Mouse (Mus musculus): ENCODE results near the gene Tpx2. TPM values are rescaled to one million over a fixed set of nuclear protein-coding genes. Genes with fewer than 3 reads are reported as not detected.

The Tpx2 gene
- polyA plus RNA-seq, 1 experiment: 183 TPM

DNA sequence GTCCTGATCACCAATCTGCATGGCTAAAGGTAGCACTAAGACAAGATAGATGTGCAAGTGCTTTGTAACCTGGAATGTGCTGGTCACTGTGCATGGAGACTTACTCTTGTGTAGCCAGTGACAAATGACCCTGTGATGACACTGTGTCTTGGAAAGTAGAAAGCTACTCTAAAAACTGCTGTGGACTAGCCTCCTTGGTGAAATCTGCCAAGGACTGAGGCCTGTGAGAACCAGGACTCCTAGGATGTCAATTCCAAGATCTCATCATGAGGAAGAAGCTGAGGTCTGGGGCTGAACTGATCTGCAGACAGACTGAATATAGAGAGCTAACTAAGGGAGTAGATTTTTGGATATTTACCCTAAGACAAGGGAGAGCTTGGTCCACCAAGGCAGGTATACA lies 26.2 kb upstream of the Tpx2 start:
- H3K4me1 ChIP-seq (ENCODE audit: control insufficient read depth, insufficient read depth, low read length): peaks cover 15% of the 10 kb centered on the region
- no peaks in the 10 kb centered on the region for H3K27me3 ChIP-seq (ENCODE audit: control insufficient read depth, insufficient read depth, low read length, poor library complexity, severe bottlenecking)
- peaks cover 2% of the 10 kb centered on the region for H3K36me3 ChIP-seq (ENCODE audit: control insufficient read depth, insufficient read depth, low read length, poor library complexity, severe bottlenecking)
- peak overlapping the region; percentile 95 for H3K27ac ChIP-seq (ENCODE audit: insufficient read depth, low read length)
- H3K4me3 ChIP-seq (ENCODE audit: low read depth, low read length): no peak overlapping the region
- no peak for TF ChIP-seq EP300 (IDR thresholded peaks at IDR 0.05; ENCODE audit: insufficient read depth, low read depth, low read length)
- TF ChIP-seq POLR2A (IDR thresholded peaks at IDR 0.05; ENCODE audit: insufficient read depth, low read length): no peak
- no peak for TF ChIP-seq CTCF (IDR thresholded peaks at IDR 0.05; ENCODE audit: low read depth, low read length)
- no peak overlapping the region for H3K9ac ChIP-seq (ENCODE audit: low read depth, poor library complexity, severe bottlenecking)
- no peaks in the 10 kb centered on the region for H3K9me3 ChIP-seq (replicated peaks; ENCODE audit: control insufficient read depth, insufficient read depth, low read length, poor library complexity, severe bottlenecking)

DNA sequence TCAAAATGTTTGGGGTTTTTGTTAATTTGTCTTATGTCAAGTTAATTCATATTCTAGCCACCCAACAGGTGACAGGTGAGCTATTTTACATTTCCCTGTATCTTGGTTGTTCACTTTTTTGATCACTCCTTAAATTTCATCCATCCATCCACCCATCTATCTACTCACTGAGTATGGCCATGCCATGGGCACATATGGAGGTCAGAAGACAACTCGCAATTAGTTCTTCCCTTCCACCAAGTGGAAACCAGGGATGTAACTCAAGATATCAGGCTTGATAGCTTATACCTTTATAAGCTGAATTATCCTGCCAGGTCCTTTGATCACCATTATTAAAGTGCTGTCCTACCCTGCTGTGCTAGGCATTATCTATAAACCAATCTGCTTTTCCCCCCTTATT lies 24.0 kb upstream of the Tpx2 start:
- Histone ChIP-seq H3K36me3 (ENCODE audit: control insufficient read depth, insufficient read depth, low read length, poor library complexity, severe bottlenecking) (peaks cover 2% of the 10 kb centered on the region), H3K4me1 (ENCODE audit: control insufficient read depth, insufficient read depth, low read length) (peaks cover 16% of the 10 kb centered on the region)

DNA sequence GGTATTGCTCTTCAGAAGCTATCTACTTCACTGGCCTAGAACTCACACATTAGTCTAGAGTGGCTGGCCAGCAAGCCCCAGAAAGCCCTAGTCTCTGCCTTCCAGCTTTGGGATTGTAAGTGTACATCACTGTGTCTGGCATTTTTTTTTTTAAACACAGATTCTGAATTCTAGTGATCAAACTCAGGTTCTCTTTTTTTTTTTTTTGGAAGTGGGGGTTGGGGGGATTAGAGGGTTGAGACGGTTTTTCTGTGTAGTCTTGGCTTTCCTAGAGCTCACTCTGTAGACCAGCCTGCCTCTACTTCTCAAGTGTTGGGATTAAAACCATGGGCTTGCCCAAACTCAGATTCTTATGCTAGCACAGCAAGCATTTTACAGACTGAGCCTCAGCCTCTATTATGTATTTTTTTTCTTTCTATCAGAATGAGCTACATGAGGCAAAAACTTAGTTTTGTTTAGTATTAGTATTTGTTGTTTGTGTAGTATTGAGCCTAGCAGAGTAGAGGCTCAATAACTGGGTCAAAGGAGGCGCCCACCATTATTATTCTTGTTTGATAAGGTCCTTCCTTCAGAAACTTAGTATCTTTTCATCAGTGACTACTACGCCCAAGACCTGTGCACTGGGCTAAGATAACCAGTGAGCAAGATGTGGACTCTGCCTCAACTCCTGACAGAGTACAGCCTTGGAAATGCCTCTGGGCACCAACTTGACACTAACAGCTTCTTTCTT lies 23.2 kb upstream of the Tpx2 start:
- Histone ChIP-seq H3K27me3 (ENCODE audit: control insufficient read depth, insufficient read depth, low read length, poor library complexity, severe bottlenecking) (no peaks in the 10 kb centered on the region), H3K4me3 (ENCODE audit: low read depth, low read length) (no peak overlapping the region), H3K27ac (ENCODE audit: insufficient read depth, low read length) (no peak overlapping the region), H3K9me3 (replicated peaks; ENCODE audit: control insufficient read depth, insufficient read depth, low read length, poor library complexity, severe bottlenecking) (no peaks in the 10 kb centered on the region), H3K36me3 (ENCODE audit: control insufficient read depth, insufficient read depth, low read length, poor library complexity, severe bottlenecking) (peaks cover 2% of the 10 kb centered on the region), H3K4me1 (ENCODE audit: control insufficient read depth, insufficient read depth, low read length) (peaks cover 19% of the 10 kb centered on the region), H3K9ac (ENCODE audit: low read depth, poor library complexity, severe bottlenecking) (no peak overlapping the region)
- TF ChIP-seq EP300 (IDR thresholded peaks at IDR 0.05; ENCODE audit: insufficient read depth, low read depth, low read length): no peak
- TF ChIP-seq POLR2A (IDR thresholded peaks at IDR 0.05; ENCODE audit: insufficient read depth, low read length): no peak
- no peak for TF ChIP-seq CTCF (IDR thresholded peaks at IDR 0.05; ENCODE audit: low read depth, low read length)

More for the DNA sequence above, 24.0 kb upstream of the Tpx2 start:
- Histone ChIP-seq H3K27ac (ENCODE audit: insufficient read depth, low read length) (no peak overlapping the region), H3K9ac (ENCODE audit: low read depth, poor library complexity, severe bottlenecking) (no peak overlapping the region), H3K27me3 (ENCODE audit: control insufficient read depth, insufficient read depth, low read length, poor library complexity, severe bottlenecking) (no peaks in the 10 kb centered on the region), H3K9me3 (replicated peaks; ENCODE audit: control insufficient read depth, insufficient read depth, low read length, poor library complexity, severe bottlenecking) (no peaks in the 10 kb centered on the region), H3K4me3 (ENCODE audit: low read depth, low read length) (no peak overlapping the region)
- TF ChIP-seq POLR2A (IDR thresholded peaks at IDR 0.05; ENCODE audit: insufficient read depth, low read length): no peak
- no peak for TF ChIP-seq CTCF (IDR thresholded peaks at IDR 0.05; ENCODE audit: low read depth, low read length)
- TF ChIP-seq EP300 (IDR thresholded peaks at IDR 0.05; ENCODE audit: insufficient read depth, low read depth, low read length): no peak

DNA sequence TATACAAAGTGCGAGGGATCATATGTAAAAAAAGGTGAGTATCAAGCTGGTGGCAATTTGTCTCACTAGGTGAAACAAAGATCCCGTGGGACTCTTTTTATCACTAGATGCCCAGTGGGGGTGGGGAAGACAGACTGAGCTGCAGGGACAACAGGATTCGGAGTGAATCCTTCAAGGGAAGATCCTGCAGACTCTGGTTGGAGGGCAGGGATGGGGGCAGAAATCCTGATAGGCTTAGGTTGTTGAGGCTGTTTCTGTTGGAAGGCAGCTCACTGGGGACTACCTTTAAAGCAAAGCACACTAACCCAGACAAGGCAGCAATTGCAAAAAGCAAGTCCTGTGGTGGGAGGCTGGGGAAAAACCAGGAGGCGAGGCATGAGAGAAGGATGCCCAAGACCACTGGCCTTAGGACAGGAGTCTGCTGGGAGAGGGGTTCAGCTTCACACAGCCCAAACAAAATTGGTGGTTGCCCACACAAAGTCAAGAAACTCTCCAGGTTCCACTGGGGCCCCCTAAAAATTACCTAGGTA lies 22.5 kb upstream of the Tpx2 start:
- Histone ChIP-seq H3K4me1 (ENCODE audit: control insufficient read depth, insufficient read depth, low read length) (peaks cover 19% of the 10 kb centered on the region), H3K9me3 (replicated peaks; ENCODE audit: control insufficient read depth, insufficient read depth, low read length, poor library complexity, severe bottlenecking) (no peaks in the 10 kb centered on the region), H3K27ac (ENCODE audit: insufficient read depth, low read length) (no peak overlapping the region), H3K9ac (ENCODE audit: low read depth, poor library complexity, severe bottlenecking) (no peak overlapping the region), H3K4me3 (ENCODE audit: low read depth, low read length) (no peak overlapping the region), H3K27me3 (ENCODE audit: control insufficient read depth, insufficient read depth, low read length, poor library complexity, severe bottlenecking) (no peaks in the 10 kb centered on the region), H3K36me3 (ENCODE audit: control insufficient read depth, insufficient read depth, low read length, poor library complexity, severe bottlenecking) (peaks cover 2% of the 10 kb centered on the region)
- TF ChIP-seq EP300 (IDR thresholded peaks at IDR 0.05; ENCODE audit: insufficient read depth, low read depth, low read length) (no peak), CTCF (IDR thresholded peaks at IDR 0.05; ENCODE audit: low read depth, low read length) (no peak), POLR2A (IDR thresholded peaks at IDR 0.05; ENCODE audit: insufficient read depth, low read length) (no peak)

DNA sequence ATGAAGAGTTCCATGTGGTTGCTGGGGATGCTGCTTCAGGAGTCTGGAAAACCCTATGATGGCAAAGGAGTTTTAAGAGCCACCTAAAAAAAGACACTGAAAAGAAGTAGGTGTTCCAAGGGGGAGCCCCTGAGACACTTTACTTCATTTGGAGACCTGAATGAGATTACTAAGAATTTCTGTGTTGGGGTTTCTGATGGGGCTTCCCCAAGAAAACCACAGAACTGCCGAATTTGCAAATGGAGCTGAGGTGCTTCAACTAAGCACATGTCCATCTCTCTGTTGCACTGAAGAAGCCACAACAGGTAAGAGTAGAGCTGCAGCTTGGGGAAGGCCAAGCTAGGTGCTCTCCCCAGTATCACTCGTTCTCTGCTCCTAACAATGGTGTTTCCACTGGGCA lies 22.1 kb upstream of the Tpx2 start:
- no peak for TF ChIP-seq EP300 (IDR thresholded peaks at IDR 0.05; ENCODE audit: insufficient read depth, low read depth, low read length)
- no peak for TF ChIP-seq POLR2A (IDR thresholded peaks at IDR 0.05; ENCODE audit: insufficient read depth, low read length)
- no peak for TF ChIP-seq CTCF (IDR thresholded peaks at IDR 0.05; ENCODE audit: low read depth, low read length)
- Histone ChIP-seq H3K4me3 (ENCODE audit: low read depth, low read length) (no peak overlapping the region), H3K4me1 (ENCODE audit: control insufficient read depth, insufficient read depth, low read length) (peaks cover 19% of the 10 kb centered on the region), H3K9ac (ENCODE audit: low read depth, poor library complexity, severe bottlenecking) (no peak overlapping the region), H3K9me3 (replicated peaks; ENCODE audit: control insufficient read depth, insufficient read depth, low read length, poor library complexity, severe bottlenecking) (no peaks in the 10 kb centered on the region), H3K36me3 (ENCODE audit: control insufficient read depth, insufficient read depth, low read length, poor library complexity, severe bottlenecking) (peaks cover 2% of the 10 kb centered on the region), H3K27me3 (ENCODE audit: control insufficient read depth, insufficient read depth, low read length, poor library complexity, severe bottlenecking) (no peaks in the 10 kb centered on the region), H3K27ac (ENCODE audit: insufficient read depth, low read length) (no peak overlapping the region)

DNA sequence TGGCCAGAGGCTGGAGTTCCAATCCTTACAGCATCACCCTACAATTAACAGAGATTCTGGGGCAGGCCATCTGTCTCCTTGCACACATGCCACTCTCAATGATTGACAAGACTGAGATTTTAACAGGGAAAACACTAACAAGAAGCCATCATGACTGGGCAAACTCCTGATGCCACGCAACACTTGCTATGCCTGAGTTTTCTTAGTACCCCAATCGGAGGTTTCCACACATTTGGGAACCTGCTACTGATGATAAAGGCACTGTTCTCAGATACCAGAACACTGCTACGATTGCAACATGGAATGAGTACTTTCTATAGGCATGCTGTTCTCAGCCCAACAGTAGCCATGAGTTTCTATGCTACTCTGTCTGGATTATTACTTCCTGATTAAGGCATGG lies 21.3 kb upstream of the Tpx2 start:
- Histone ChIP-seq H3K27me3 (ENCODE audit: control insufficient read depth, insufficient read depth, low read length, poor library complexity, severe bottlenecking) (no peaks in the 10 kb centered on the region), H3K4me1 (ENCODE audit: control insufficient read depth, insufficient read depth, low read length) (peaks cover 16% of the 10 kb centered on the region), H3K36me3 (ENCODE audit: control insufficient read depth, insufficient read depth, low read length, poor library complexity, severe bottlenecking) (peaks cover 2% of the 10 kb centered on the region), H3K9ac (ENCODE audit: low read depth, poor library complexity, severe bottlenecking) (no peak overlapping the region), H3K9me3 (replicated peaks; ENCODE audit: control insufficient read depth, insufficient read depth, low read length, poor library complexity, severe bottlenecking) (no peaks in the 10 kb centered on the region), H3K4me3 (ENCODE audit: low read depth, low read length) (no peak overlapping the region), H3K27ac (ENCODE audit: insufficient read depth, low read length) (no peak overlapping the region)
- TF ChIP-seq POLR2A (IDR thresholded peaks at IDR 0.05; ENCODE audit: insufficient read depth, low read length): no peak
- no peak for TF ChIP-seq EP300 (IDR thresholded peaks at IDR 0.05; ENCODE audit: insufficient read depth, low read depth, low read length)
- TF ChIP-seq CTCF (IDR thresholded peaks at IDR 0.05; ENCODE audit: low read depth, low read length): no peak
